Mouse (Mus musculus): Measurements from ENCODE around the gene Tsc22d4.

GRCm38 (mm10) chr5:137740506-137740905, 5.0 kb upstream of the Tsc22d4 start:
- TF ChIP-seq POLR2A (IDR thresholded peaks at IDR 0.05; ENCODE audit: borderline replicate concordance, extremely low read depth, low read depth, low read length), result no peak
- TF ChIP-seq CTCF (IDR thresholded peaks at IDR 0.05; ENCODE audit: insufficient read depth, low read length), result no peak
